Mouse (Mus musculus): ENCODE data around the gene Capn7. TPM values are rescaled to one million over a fixed set of nuclear protein-coding genes. Genes with fewer than 3 reads are reported as not detected.

Capn7 gene
- polyA plus RNA-seq, 1 experiment from 2014 or later = 24.8 TPM

- Histone ChIP-seq H3K9me3 (ENCODE audit: control insufficient read depth, low read length) (no peaks in the 10 kb centered on the region), H3K4me1 (replicated peaks; ENCODE audit: control insufficient read depth, insufficient read depth) (no peaks in the 10 kb centered on the region), H3K4me3 (ENCODE audit: low read depth, low read length) (no peak overlapping the region), H3K36me3 (ENCODE audit: control insufficient read depth, insufficient read depth, low read length) (peaks cover 3% of the 10 kb centered on the region; the same call in 1 of the 2 replicates), H3K27me3 (ENCODE audit: control insufficient read depth, insufficient read depth, low read length) (no peaks in the 10 kb centered on the region), H3K27ac (replicated peaks) (no peak overlapping the region), H3K4me2 (replicated peaks; ENCODE audit: low read depth) (peak overlapping the region; percentile 73), H3K9ac (ENCODE audit: low read length) (no peak overlapping the region)
- ATAC-seq (ENCODE audit: low FRiP score, low TSS enrichment) (no peak), DNase-seq (ENCODE audit: low spot score) (no peak)
- TF ChIP-seq EP300 (optimal IDR thresholded peaks at IDR 0.05) = no peak
- TF ChIP-seq CTCF (IDR thresholded peaks at IDR 0.05; ENCODE audit: low read depth) = no peak
Observed at GRCm38 (mm10) chr14:31337947-31338346, 1.5 kb downstream of the Capn7 start.

- ATAC-seq (ENCODE audit: low FRiP score, low TSS enrichment) (no peak), DNase-seq (ENCODE audit: low spot score) (no peak)
- Histone ChIP-seq H3K9me3 (ENCODE audit: control insufficient read depth, low read length) (no peaks in the 10 kb centered on the region), H3K4me2 (replicated peaks; ENCODE audit: low read depth) (no peak overlapping the region), H3K4me3 (ENCODE audit: low read depth, low read length) (no peak overlapping the region), H3K27me3 (ENCODE audit: control insufficient read depth, insufficient read depth, low read length) (no peaks in the 10 kb centered on the region), H3K36me3 (ENCODE audit: control insufficient read depth, insufficient read depth, low read length) (peaks cover 10% of the 10 kb centered on the region), H3K4me1 (replicated peaks; ENCODE audit: control insufficient read depth, insufficient read depth) (no peaks in the 10 kb centered on the region), H3K27ac (replicated peaks) (no peak overlapping the region), H3K9ac (ENCODE audit: low read length) (no peak overlapping the region)
- WGBS = 78% methylated on average over 8 of the region's 8 CpGs
- TF ChIP-seq CTCF (IDR thresholded peaks at IDR 0.05; ENCODE audit: low read depth) = no peak
- no peak for TF ChIP-seq EP300 (optimal IDR thresholded peaks at IDR 0.05)
Observed at GRCm38 (mm10) chr14:31343241-31343640, 6.8 kb downstream of the Capn7 start.

- no peak overlapping the region for H3K9ac ChIP-seq (ENCODE audit: low read length)
- DNase-seq (ENCODE audit: low spot score) (no peak), ATAC-seq (ENCODE audit: low FRiP score, low TSS enrichment) (no peak)
- no peak overlapping the region for H3K4me3 ChIP-seq (ENCODE audit: low read depth, low read length)
- H3K27me3 ChIP-seq (ENCODE audit: control insufficient read depth, insufficient read depth, low read length) = no peaks in the 10 kb centered on the region
- H3K36me3 ChIP-seq (ENCODE audit: control insufficient read depth, insufficient read depth, low read length) = peaks cover 10% of the 10 kb centered on the region
- no peak for TF ChIP-seq CTCF (IDR thresholded peaks at IDR 0.05; ENCODE audit: low read depth)
- TF ChIP-seq EP300 (optimal IDR thresholded peaks at IDR 0.05) = no peak
- H3K9me3 ChIP-seq (ENCODE audit: control insufficient read depth, low read length) = no peaks in the 10 kb centered on the region
- H3K4me1 ChIP-seq (replicated peaks; ENCODE audit: control insufficient read depth, insufficient read depth) = no peaks in the 10 kb centered on the region
- H3K4me2 ChIP-seq (replicated peaks; ENCODE audit: low read depth) = no peak overlapping the region
- WGBS = 100% methylated on average over 1 of the region's 1 CpGs
- H3K27ac ChIP-seq (replicated peaks) = no peak overlapping the region
Observed at GRCm38 (mm10) chr14:31345367-31345766, 8.9 kb downstream of the Capn7 start.

GRCm38 (mm10) chr14:31362236-31362635 is 25.8 kb downstream of the Capn7 start:
- Histone ChIP-seq H3K4me3 (ENCODE audit: low read depth, low read length) (no peak overlapping the region), H3K4me1 (replicated peaks; ENCODE audit: control insufficient read depth, insufficient read depth) (no peaks in the 10 kb centered on the region), H3K36me3 (ENCODE audit: control insufficient read depth, insufficient read depth, low read length) (peaks cover 33% of the 10 kb centered on the region), H3K27me3 (ENCODE audit: control insufficient read depth, insufficient read depth, low read length) (no peaks in the 10 kb centered on the region), H3K9me3 (ENCODE audit: control insufficient read depth, low read length) (no peaks in the 10 kb centered on the region), H3K9ac (ENCODE audit: low read length) (no peak overlapping the region), H3K27ac (replicated peaks) (no peak overlapping the region), H3K4me2 (replicated peaks; ENCODE audit: low read depth) (no peak overlapping the region)
- DNase-seq (ENCODE audit: low spot score) (no peak), ATAC-seq (ENCODE audit: low FRiP score, low TSS enrichment) (no peak)
- 80% methylated on average over 2 of the region's 2 CpGs for WGBS
- TF ChIP-seq CTCF (IDR thresholded peaks at IDR 0.05; ENCODE audit: low read depth) = no peak
- no peak for TF ChIP-seq EP300 (optimal IDR thresholded peaks at IDR 0.05)

- Histone ChIP-seq H3K4me1 (replicated peaks; ENCODE audit: control insufficient read depth, insufficient read depth) (no peaks in the 10 kb centered on the region), H3K9me3 (ENCODE audit: control insufficient read depth, low read length) (no peaks in the 10 kb centered on the region), H3K4me3 (ENCODE audit: low read depth, low read length) (no peak overlapping the region), H3K36me3 (ENCODE audit: control insufficient read depth, insufficient read depth, low read length) (peaks cover 29% of the 10 kb centered on the region), H3K4me2 (replicated peaks; ENCODE audit: low read depth) (no peak overlapping the region), H3K27ac (replicated peaks) (no peak overlapping the region), H3K9ac (ENCODE audit: low read length) (no peak overlapping the region), H3K27me3 (ENCODE audit: control insufficient read depth, insufficient read depth, low read length) (no peaks in the 10 kb centered on the region)
- WGBS = 93% methylated on average over 4 of the region's 4 CpGs
- ATAC-seq (ENCODE audit: low FRiP score, low TSS enrichment) (no peak), DNase-seq (ENCODE audit: low spot score) (no peak)
- TF ChIP-seq EP300 (optimal IDR thresholded peaks at IDR 0.05) (no peak), CTCF (IDR thresholded peaks at IDR 0.05; ENCODE audit: low read depth) (no peak)
Observed at GRCm38 (mm10) chr14:31364589-31364988, 28.2 kb downstream of the Capn7 start.

GRCm38 (mm10) chr14:31365350-31365749 is 28.9 kb downstream of the Capn7 start:
- no peak for TF ChIP-seq EP300 (optimal IDR thresholded peaks at IDR 0.05)
- peak; percentile 75 for TF ChIP-seq CTCF (IDR thresholded peaks at IDR 0.05; ENCODE audit: low read depth)
- Histone ChIP-seq H3K9me3 (ENCODE audit: control insufficient read depth, low read length) (no peaks in the 10 kb centered on the region), H3K4me1 (replicated peaks; ENCODE audit: control insufficient read depth, insufficient read depth) (no peaks in the 10 kb centered on the region), H3K4me3 (ENCODE audit: low read depth, low read length) (no peak overlapping the region), H3K9ac (ENCODE audit: low read length) (no peak overlapping the region), H3K27me3 (ENCODE audit: control insufficient read depth, insufficient read depth, low read length) (no peaks in the 10 kb centered on the region), H3K36me3 (ENCODE audit: control insufficient read depth, insufficient read depth, low read length) (peaks cover 28% of the 10 kb centered on the region), H3K27ac (replicated peaks) (no peak overlapping the region), H3K4me2 (replicated peaks; ENCODE audit: low read depth) (no peak overlapping the region)
- peak; percentile 69 for DNase-seq (ENCODE audit: low spot score)
- ATAC-seq (ENCODE audit: low FRiP score, low TSS enrichment) = no peak

Measured in stomach, postnatal 0 days (tissue).